Mouse (Mus musculus) gastrocnemius, postnatal 4 days (tissue): ENCODE results near the gene Nsg2. TPM values are rescaled to one million over a fixed set of nuclear protein-coding genes. Genes with fewer than 3 reads are reported as not detected.

Source experiments
- DNase-seq, 2 experiments: peaks; one replicate each; pipeline ENCODE4 v3.0.0; 2021 to 2022; ENCODE audit warnings: low spot score in 2 of 2, mixed read lengths in 2 of 2
- total RNA-seq, 2 experiments: library from RNA; stranded (reverse); gene quantifications; 2 replicates each; pipeline ENCODE4 v1.2.3; 2021

The Nsg2 gene
- total RNA-seq, 2 experiments from 2014 or later: 3.3 to 3.9 TPM

DNA sequence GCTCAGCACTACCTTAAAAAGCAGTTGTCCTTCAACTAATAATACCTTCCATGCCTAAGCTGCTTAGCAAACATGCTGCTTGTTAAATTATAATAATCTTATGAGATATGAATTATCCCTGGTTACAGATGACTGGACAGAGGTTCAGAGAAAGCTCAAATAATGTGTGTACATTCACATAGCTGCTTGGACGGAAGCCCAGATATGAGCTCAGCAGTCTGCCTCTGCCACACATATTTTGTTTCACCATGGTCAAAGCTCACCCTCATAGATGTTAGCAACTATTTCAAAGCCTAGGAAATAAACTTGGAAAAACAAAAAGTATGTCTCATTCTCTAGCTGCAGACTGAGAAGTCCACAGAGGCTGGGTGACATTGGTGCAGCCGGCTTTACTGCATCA lies 74.9 kb downstream of the Nsg2 start:
- no peak for DNase-seq

GRCm38 (mm10) chr11:32083462-32083861 lies 83.2 kb downstream of the Nsg2 start:
- DNase-seq: no peak

GRCm38 (mm10) chr11:32086525-32086924 lies 86.3 kb downstream of the Nsg2 start:
- DNase-seq: no peak

DNA sequence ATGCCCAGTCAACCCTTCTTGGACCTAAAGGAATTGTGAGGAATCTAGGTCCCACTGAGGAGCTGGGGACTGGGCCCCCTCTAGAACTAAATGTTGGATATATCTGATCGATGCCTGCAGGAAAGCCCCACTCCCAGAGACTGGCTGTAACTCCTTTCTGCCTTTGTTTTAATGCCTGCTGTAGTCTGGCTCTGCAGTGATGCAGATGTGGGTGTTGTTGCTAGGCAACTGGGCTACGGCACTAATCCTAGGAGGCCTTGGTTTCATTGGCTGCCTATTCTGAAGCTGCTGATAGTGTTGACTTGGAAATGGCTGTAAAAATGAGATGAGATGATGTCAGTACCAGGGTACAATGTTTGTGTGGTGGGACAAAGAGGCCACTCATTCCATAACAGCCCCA lies 87.1 kb downstream of the Nsg2 start:
- DNase-seq: no peak

DNA sequence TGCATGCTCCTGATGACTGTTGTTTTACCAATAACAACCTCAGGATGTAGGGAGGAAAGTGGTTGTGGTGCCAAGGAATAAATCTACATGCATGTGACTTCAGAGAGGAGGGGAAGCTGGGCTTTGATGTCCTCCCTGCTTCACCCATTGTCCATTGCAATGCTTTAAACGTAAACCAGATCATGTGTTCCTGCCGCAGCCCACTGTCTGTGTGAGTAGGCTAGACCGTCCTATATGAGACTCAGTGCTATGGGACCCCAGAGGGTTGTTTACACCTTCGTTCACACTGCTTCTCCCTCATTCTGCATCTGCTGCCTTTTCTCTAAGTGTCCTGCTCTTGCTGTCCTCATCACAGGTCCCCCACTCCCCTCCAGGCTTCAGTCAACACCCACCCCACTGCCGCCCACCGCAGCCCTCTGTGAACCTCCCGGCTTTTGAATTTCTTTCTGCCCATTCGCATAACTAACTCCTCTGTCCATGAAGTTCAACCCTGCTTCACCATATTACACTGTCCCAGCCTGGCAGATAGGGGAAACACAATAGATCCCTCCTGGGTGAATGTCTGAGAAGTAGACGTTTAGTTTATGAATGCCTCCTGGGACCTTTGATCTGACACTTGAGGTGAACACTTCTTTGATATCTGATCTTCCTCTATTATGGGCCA lies 87.6 kb downstream of the Nsg2 start:
- DNase-seq: no peak

- DNase-seq: no peak
Measured at GRCm38 (mm10) chr11:32095793-32096192, 95.5 kb downstream of the Nsg2 start.

GRCm38 (mm10) chr11:32096346-32096745 lies 96.1 kb downstream of the Nsg2 start:
- DNase-seq: no peak

DNA sequence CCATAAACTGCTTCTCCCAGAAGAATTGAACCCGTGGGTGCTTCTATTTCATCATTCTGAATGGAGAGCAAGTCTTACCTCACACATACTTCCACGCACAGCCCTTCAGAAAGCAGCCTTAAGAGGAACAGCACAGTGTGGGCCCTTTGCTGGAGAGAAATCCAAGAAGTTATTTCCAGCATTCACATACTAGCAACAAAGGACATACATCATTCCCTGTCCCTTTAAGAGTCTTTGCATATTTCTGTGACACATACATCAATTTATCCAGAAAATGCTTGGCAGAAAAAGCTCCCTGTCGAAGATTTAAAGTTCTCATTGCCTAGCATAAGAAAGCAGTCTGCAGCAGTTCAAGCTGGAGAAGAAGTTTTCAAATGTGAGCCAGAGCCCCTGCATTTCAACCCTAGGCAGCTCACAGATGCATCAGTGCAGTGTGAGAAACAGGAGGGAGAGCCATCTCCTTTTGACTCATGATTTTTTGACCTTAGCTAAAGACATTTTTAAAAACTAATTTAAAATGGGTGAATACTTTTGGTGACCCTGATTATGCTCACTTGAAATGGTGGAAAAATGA lies 100.9 kb downstream of the Nsg2 start:
- no peak for DNase-seq

GRCm38 (mm10) chr11:32102976-32103375 lies 102.7 kb downstream of the Nsg2 start:
- no peak for DNase-seq

DNA sequence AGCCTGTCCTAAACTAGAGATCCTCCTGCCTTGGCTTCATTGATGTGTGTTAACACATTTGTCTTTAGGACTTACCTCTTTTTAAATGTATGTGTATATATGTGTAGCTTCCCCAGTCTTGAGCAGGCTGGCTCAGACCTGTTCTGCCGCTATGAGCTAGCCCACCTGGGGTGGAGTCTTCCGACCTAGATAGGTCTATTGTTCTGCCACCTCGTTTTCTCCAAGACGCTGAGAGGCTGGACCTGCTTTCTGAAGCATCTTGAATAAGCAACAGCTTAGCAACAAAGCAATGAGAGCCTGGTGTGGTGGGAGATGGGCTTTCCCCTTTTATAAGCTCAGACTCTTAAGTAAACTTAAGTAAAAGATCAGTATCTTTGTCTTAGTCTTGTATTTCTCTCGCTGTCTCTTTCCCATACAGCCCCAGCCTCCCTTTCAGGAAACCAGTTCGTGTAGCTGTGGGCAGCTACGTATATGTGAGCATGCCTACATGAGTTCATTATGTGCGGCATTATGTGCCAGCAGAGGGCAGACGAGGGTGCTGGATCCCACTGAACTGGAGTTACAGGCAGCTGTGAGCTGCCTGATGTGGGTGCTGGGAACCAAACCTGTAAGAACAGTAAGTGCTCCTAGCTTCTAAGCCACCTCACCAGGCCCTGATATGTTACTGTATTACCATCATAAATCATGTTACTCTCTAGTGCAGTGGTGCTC lies 104.3 kb downstream of the Nsg2 start:
- DNase-seq: no peak

DNA sequence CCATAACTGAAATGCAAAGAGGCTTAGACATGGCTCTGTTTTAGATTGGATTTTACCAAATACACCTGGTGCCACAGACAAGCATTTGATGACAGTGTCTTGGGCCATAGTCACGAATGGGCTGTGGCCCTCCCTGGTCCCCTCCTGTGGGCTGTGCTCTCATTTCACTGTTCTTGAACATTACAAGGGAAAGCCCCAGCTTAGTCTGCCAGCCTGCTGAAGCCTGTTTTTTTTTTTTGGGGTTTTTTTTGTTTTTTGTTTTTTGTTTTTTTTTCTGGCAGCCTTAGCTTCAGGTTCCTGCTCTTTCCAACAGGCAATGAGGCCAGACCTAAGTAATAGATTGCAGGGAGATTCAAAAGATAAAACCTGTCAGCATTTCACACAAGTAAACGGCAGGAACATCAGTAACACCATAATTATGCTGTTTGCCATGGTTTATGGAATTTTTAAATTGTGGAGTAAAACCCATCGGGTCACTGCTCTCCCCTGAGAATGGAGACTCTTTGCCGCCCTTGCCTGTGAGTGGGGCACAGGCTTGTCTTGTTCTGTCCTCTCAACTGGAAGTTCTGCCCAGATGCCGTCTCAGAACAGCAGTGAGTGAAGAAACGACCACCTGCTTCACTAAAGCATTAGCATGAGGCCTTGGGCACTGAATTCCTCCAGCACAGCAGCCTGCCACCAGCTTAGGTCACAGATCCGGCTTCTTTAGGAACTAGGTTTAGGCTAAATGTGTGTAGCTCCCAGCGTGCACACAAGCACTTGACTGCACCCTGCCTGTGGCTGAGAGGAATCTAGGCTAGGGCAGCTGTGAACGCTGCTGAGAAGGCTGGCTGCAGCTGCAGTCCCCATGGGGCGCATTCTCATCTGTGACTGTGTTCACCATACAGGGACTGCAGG lies 105.7 kb downstream of the Nsg2 start:
- no peak for DNase-seq

DNA sequence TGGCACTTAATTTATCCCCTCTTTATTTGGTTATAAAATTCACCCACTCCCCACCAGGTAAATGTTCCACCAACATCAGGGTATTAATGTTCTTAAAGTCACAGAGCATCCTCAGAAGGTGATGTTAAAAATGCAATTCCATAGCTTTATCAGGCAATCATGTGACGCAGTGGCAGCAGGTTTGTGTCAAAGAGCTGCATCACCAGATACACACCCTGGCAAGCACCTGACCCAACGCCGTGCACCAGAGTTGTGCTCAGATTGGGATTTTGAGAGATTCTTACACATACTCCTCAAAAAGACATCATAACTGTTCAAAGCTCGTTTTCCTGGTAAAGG lies 106.4 kb downstream of the Nsg2 start:
- DNase-seq: no peak

DNA sequence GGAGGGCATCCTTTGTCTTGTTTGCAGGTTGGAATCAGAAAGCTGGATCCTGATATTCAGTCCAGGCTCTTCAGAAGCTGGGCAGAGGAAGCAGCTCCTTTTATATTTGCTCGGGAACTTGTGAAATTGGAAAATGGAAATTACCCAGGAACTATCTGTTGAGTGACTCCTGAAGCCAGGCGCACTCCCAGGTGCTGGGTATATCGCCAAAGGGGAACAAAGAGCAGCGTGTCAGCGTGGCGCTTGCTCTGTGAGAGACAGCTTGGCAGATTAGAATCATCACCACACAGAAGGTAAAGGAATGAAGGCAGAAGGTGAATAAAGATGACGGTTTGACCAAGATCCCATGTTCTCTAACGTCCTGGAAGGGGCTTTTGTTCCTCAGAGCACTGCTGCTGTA lies 108.2 kb downstream of the Nsg2 start:
- no peak for DNase-seq

Other genes with a start within 250 kb of the Nsg2 start
- gene Cpeb4, start 128.3 kb upstream of the Nsg2 start, total RNA-seq: 10 to 100 TPM; 69.5 to 76.1 TPM
- gene 4930524B15Rik, start 34.9 kb upstream of the Nsg2 start, total RNA-seq: not detected
- under 1 TPM; 0.12 to 0.23 TPM for gene Il9r, start 199.8 kb downstream of the Nsg2 start, total RNA-seq
- gene Snrnp25, start 205.0 kb downstream of the Nsg2 start, total RNA-seq: 10 to 100 TPM in 1 of 2 experiments, 1 to 10 TPM in 1; 10.0 to 12.2 TPM
- 10 to 100 TPM; 45.7 to 57.4 TPM for gene Rhbdf1, start 221.8 kb downstream of the Nsg2 start, total RNA-seq
- 10 to 100 TPM; 17.6 to 18.2 TPM for gene Mpg, start 226.0 kb downstream of the Nsg2 start, total RNA-seq